Mouse (Mus musculus): Measurements from ENCODE around the gene Vmp1.

GRCm38 (mm10) chr11:86543960-86544638, 139.5 kb downstream of the Vmp1 start:
- TF ChIP-seq POLR2A (IDR thresholded peaks at IDR 0.05; ENCODE audit: insufficient read depth, low read depth, low read length) (no peak), CTCF (IDR thresholded peaks at IDR 0.05; ENCODE audit: insufficient read depth, low read depth, low read length) (no peak)
